Mouse (Mus musculus): ENCODE measurements around the gene Ptch1. TPM values are rescaled to one million over a fixed set of nuclear protein-coding genes. Genes with fewer than 3 reads are reported as not detected.

The Ptch1 gene
- polyA plus RNA-seq (2012; rRNA removed), result 3.9 and 4.5 TPM in 2 replicates

DNA sequence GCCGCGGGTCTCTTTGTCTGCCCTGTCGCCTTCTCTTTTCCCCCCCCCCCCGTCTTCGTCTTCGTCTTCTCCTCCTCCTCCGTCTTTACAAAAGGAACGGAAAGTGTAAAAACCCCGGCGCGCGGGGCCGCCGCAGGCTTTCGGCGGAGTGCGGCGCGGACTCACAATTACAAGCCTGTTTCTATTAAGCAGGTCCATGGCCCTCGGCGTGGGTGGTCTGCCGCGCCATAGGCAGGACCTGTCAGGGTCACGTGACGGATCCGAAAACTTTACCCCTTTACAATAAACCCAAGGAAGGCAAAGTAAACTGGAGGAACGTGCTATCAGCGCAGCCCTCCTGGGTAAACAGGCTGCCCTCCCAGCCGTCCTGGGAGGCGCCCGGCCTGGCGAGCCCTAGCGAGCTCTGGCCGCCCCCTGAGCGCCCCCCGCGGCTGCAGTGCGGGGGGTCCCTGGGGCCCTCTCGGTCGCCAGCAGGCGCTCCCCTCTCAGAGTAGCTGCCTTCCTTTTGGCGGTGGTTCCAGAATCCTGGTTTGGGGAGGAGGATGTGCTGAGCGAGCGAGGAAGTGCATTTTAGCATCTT is at the start of gene Ptch1:
Ptch1 (minus strand) TSS at position 343 of the 580 bp plus-strand sequence.

DNA sequence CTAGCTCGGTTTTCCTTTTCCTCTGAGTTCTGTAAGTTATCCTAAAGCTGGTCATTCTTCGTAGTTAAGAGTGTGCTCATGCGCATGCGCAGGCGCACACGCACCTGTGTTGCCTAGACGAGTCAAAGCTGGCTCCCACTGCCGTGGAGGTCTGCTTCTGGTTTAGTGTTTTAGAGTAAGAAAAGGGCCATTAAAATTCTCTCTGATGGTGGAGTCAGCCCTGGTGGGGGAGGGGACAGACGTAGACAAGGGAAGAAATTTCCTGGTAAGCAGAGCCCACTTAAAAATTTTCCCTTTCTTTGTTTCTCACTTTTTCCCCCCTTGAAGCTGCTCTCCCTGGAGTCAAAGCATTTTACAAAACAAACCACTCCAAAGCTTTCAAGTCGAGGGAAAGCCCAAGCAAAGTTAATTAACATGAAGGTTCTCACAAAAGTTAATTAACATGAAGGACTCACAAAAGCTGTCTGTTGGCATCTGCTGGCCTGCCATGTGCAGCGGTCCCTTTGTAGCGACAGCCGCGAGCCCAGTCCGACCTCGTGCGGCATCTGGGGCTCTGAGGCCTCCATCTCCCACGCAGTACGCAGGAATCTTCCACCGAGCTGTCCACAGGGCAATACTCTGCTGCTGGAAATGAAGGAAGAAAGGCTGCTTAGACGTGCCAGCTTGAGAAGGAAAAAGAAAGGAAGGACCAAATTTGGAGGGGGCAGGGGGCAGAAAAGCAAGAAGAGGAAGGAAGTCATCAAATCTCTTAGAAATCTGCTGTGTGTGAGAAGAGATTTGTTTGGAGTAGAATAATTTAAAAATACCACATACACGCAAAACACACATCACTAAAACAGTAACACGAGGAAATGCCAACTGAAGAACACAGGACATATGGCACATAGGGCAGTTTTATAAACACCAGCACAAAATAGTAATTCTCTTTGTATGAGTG is 76.5 kb downstream of the Ptch1 start, which contains the start of gene Fancc:
Fancc (minus strand) TSS at position 633 of the 937 bp plus-strand sequence.

Other genes starting within 250 kb of the Ptch1 start
- 6.4 and 7.1 TPM in 2 replicates for gene Fancc, start 76.3 kb downstream of the Ptch1 start, polyA plus RNA-seq (2012; rRNA removed)
- 6.8 and 7.5 TPM in 2 replicates for gene Ercc6l2, start 241.6 kb upstream of the Ptch1 start, polyA plus RNA-seq (2012; rRNA removed)

Measured in liver, embryonic 14 days (tissue).